Mouse (Mus musculus) embryonic fibroblast, embryonic 13.5 days (primary cell): ENCODE results near the gene Tcp11l2.

Source experiments
- CTCF ChIP-seq: IDR thresholded peaks from 2 replicates; pipeline ENCODE4 v1.5.1; 2011; ENCODE audit warnings: mild to moderate bottlenecking, control low read depth, low read length, moderate library complexity, borderline replicate concordance; ENCODE audit not compliant: insufficient read depth
- POLR2A ChIP-seq: IDR thresholded peaks from 2 replicates; pipeline ENCODE4 v1.6.1; 2011; ENCODE audit warnings: low read depth, mild to moderate bottlenecking, control low read depth, low read length, moderate library complexity

DNA sequence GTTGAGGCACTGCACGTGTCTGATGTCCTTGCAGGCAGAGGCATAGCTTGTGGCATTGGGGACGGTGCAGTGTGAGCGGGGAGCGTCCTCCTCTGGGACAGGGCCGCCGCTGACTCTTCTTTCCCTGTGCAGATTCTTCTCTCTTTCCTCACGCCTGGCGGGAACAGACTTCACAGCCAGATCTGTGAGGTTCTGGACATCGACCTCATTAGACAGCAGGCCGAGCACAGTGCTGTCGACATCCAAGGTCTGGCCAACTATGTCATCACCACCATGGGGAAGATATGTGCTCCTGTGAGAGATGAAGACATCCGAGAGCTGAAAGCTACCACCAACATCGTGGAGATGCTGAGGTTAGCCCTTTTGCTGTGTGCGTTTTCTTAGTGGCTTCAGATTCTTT is 14.5 kb downstream of the Tcp11l2 start:
- no peak for TF ChIP-seq POLR2A
- TF ChIP-seq CTCF = no peak
